Mouse (Mus musculus) neural tube, embryonic 11.5 days (tissue): ENCODE results near the gene Haus3. TPM values are rescaled to one million over a fixed set of nuclear protein-coding genes. Genes with fewer than 3 reads are reported as not detected.

ENCODE experiments used
- ATAC-seq: fragments of 200-750 bp; cut with Nextera tagmentation; 2 replicates; pipeline ENCODE4 v1.8.0; 2017; ENCODE audit warnings: moderate number of reproducible peaks, mild to moderate bottlenecking, moderate TSS enrichment, moderate library complexity; ENCODE audit not compliant: insufficient read depth, low FRiP score, low TSS enrichment
- DNase-seq: peaks from one replicate; pipeline ENCODE4 v3.0.0-alpha.2; 2015; ENCODE audit warnings: low spot score
- H3K27ac ChIP-seq: fragments of 300-500 bp; sonication (generic); 2 replicates; pipeline ENCODE4 v1.5.1; 2014; ENCODE audit warnings: low read depth, mild to moderate bottlenecking, low read length
- H3K27me3 ChIP-seq: fragments of 300-500 bp; sonication (generic); 2 replicates; pipeline ENCODE4 v1.6.1; 2014; ENCODE audit warnings: mild to moderate bottlenecking, low read length, mixed read lengths; ENCODE audit not compliant: control insufficient read depth, insufficient read depth
- H3K36me3 ChIP-seq: fragments of 300-500 bp; sonication (generic); 2 replicates; pipeline ENCODE4 v1.6.1; 2014; ENCODE audit warnings: mild to moderate bottlenecking, low read length, moderate library complexity, mixed read lengths; ENCODE audit not compliant: control insufficient read depth, insufficient read depth
- H3K4me1 ChIP-seq: fragments of 300-500 bp; sonication (generic); 2 replicates; pipeline ENCODE4 v1.6.1; 2014; ENCODE audit warnings: low read length, mixed read lengths; ENCODE audit not compliant: control insufficient read depth, insufficient read depth
- H3K4me2 ChIP-seq: fragments of 300-500 bp; sonication (generic); 2 replicates; pipeline ENCODE4 v1.6.1; 2014; ENCODE audit warnings: low read depth, mild to moderate bottlenecking, moderate library complexity
- H3K4me3 ChIP-seq: fragments of 300-500 bp; sonication (generic); 2 replicates; pipeline ENCODE4 v1.5.1; 2014; ENCODE audit warnings: low read depth, low read length
- H3K9ac ChIP-seq: fragments of 300-500 bp; sonication (generic); 2 replicates; pipeline ENCODE4 v1.6.1; 2014; ENCODE audit warnings: mild to moderate bottlenecking, low read length
- H3K9me3 ChIP-seq: fragments of 300-500 bp; sonication (generic); 2 replicates; pipeline ENCODE4 v1.6.1; 2016; ENCODE audit warnings: low read length; ENCODE audit not compliant: control insufficient read depth
- WGBS: fragments of 180-500 bp; shearing (Covaris S2); extraction: QIAGEN DNeasy Blood & Tissue Kit; methylation state at CpG from one replicate; pipeline ENCODE4 v1.1.7; 2014; 5-methylcytosine and 5-hydroxymethylcytosine counted together
- polyA plus RNA-seq: library from polyadenylated mRNA; unstranded; fragments of >200 nt; fragmentation: Nextera tagmentation; extraction: Ambion mirVana; gene quantifications from 2 replicates; pipeline ENCODE4 v1.2.1, GENCODE M21; 2014

The Haus3 gene
- polyA plus RNA-seq, 1 experiment from 2014 or later = 40.6 TPM

GRCm38 (mm10) chr5:34119121-34119856, 50.0 kb downstream of the Haus3 start:
- H3K36me3 ChIP-seq = no peaks in the 10 kb centered on the region
- ATAC-seq = no peak
- 83% methylated on average over 3 of the region's 3 CpGs for WGBS

DNA sequence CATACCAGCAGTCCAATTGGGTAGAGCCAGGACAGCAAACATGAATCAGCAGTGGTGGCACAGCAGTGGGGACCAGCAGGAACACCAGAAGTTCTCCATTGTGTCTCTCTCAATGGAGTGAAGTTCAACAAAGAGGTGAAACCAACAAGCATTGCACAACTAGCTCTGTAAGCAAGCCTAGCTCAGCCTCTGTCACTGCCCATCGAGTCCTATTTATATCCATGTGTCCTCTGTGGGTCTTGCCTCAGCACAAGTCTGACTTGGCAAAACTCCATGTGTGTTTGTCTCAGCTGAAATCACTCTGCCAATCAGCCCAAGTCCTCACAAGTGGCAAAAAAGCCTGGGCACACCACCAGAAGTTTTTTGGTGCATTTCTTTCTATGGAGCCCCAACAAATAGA, 63.6 kb downstream of the Haus3 start:
- DNase-seq (no peak), ATAC-seq (no peak)
- Histone ChIP-seq H3K9ac (no peak overlapping the region), H3K4me2 (no peak overlapping the region), H3K4me1 (no peaks in the 10 kb centered on the region), H3K9me3 (no peaks in the 10 kb centered on the region), H3K27me3 (no peaks in the 10 kb centered on the region), H3K36me3 (no peaks in the 10 kb centered on the region), H3K27ac (no peak overlapping the region), H3K4me3 (no peak overlapping the region)
- WGBS = 70% methylated on average over 1 of the region's 1 CpGs

More at GRCm38 (mm10) chr5:34119121-34119856, 50.0 kb downstream of the Haus3 start:
- Histone ChIP-seq H3K4me1 (no peaks in the 10 kb centered on the region), H3K4me3 (no peak overlapping the region), H3K9ac (no peak overlapping the region), H3K27me3 (no peaks in the 10 kb centered on the region), H3K4me2 (no peak overlapping the region), H3K27ac (no peak overlapping the region), H3K9me3 (no peaks in the 10 kb centered on the region)
- DNase-seq = no peak

Other genes starting within 250 kb of the Haus3 start
- gene Nelfa, start 233.1 kb downstream of the Haus3 start, polyA plus RNA-seq = 68.4 and 71.5 TPM in 2 replicates
- gene Gm1673, start 186.1 kb downstream of the Haus3 start, polyA plus RNA-seq = 199 TPM in 2 replicates
- gene Nat8l, start 173.5 kb downstream of the Haus3 start, polyA plus RNA-seq = 1.5 and 2.2 TPM in 2 replicates
- 0.27 and 0.42 TPM in 2 replicates for gene Poln, start 79 bp downstream of the Haus3 start, polyA plus RNA-seq
- gene Mxd4, start 18.2 kb upstream of the Haus3 start, polyA plus RNA-seq = 22.7 and 23.1 TPM in 2 replicates
- 2.2 and 2.6 TPM in 2 replicates for gene Zfyve28, start 118.9 kb upstream of the Haus3 start, polyA plus RNA-seq
- gene Cfap99, start 119.1 kb upstream of the Haus3 start, polyA plus RNA-seq = not detected in 2 replicates
- gene Rnf4, start 166.8 kb upstream of the Haus3 start, polyA plus RNA-seq = 189 and 197 TPM in 2 replicates
- 12.4 and 13.3 TPM in 2 replicates for gene Fam193a, start 200.4 kb upstream of the Haus3 start, polyA plus RNA-seq